Mouse (Mus musculus): ENCODE data around the gene Top3a.

GRCm38 (mm10) chr11:60729217-60729641, 47.9 kb downstream of the Top3a start:
- TF ChIP-seq CTCF (IDR thresholded peaks at IDR 0.05; ENCODE audit: low read depth), result no peak
- no peak for TF ChIP-seq EP300 (optimal IDR thresholded peaks at IDR 0.05)

Data from stomach, postnatal 0 days (tissue).